Mouse (Mus musculus) bone marrow macrophage, adult 2 months (primary cell): ENCODE results near the gene Ccdc65. TPM values are rescaled to one million over a fixed set of nuclear protein-coding genes. Genes with fewer than 3 reads are reported as not detected.
A peak's percentile ranks its signal among the peaks of the same experiment; 100 is the strongest.

ENCODE experiments used
- H3K27ac ChIP-seq: 2 replicates; pipeline ENCODE4 v1.5.1; 2012; ENCODE audit warnings: low read depth, low read length; ENCODE audit not compliant: insufficient read depth
- H3K4me1 ChIP-seq: 2 replicates; pipeline ENCODE4 v1.6.1; 2012; ENCODE audit warnings: low read length; ENCODE audit not compliant: control insufficient read depth, insufficient read depth
- H3K4me3 ChIP-seq: 2 replicates; pipeline ENCODE4 v1.5.1; 2012; ENCODE audit warnings: mild to moderate bottlenecking, low read length, moderate library complexity; ENCODE audit not compliant: insufficient read depth
- CTCF ChIP-seq: IDR thresholded peaks from 2 replicates; pipeline ENCODE4 v1.5.1; 2012; ENCODE audit warnings: low read depth, mild to moderate bottlenecking, low read length, moderate library complexity
- POLR2A ChIP-seq: IDR thresholded peaks from 2 replicates; pipeline ENCODE4 v1.6.1; 2012; ENCODE audit warnings: mild to moderate bottlenecking, low read depth, low read length, borderline replicate concordance
- polyA plus RNA-seq: library from polyadenylated mRNA; stranded (reverse); fragments of >200 nt; gene quantifications from 2 replicates; pipeline ENCODE4 v1.2.4, GENCODE M21; 2012; ENCODE audit not compliant: missing spikeins, insufficient read depth, insufficient read length

Gene Ccdc65
- polyA plus RNA-seq, 1 experiment, result not detected

DNA sequence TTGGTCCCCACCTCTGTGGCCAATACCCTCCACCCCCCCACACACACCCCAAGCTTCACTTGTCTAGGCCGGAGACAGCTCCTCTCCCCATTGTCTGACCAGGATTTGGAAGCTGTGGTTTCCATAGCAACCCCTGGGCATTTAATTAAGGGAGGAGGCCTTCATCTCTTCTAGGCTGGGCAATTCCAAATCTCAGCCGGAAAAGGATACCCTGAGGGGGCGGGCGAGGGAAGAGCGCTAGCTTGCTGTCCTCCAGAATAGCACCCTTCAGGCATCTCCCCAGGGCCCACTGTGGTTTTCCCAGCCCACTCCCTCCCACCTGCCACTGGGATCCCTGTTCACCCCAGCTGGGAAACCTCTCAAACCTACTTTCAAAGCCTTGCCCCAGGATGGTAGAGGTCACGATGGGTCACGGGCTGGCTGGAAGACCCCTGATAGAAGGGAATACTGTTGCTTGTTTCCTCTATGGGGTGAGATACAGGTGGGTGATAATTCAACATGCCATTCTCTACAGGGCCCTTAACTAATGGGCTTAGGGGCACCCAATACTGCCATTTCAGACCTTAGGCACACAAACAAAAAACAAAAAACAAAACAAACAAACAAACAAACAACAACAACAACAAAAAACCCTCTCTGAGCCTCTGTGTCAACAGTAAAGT lies 16.4 kb upstream of the Ccdc65 start:
- TF ChIP-seq POLR2A, result no peak
- TF ChIP-seq CTCF, result no peak
- H3K27ac ChIP-seq, result no peak overlapping the region
- no peak overlapping the region for H3K4me3 ChIP-seq
- H3K4me1 ChIP-seq, result peaks cover 2% of the 10 kb centered on the region; the same call in 1 of the 2 replicates

DNA sequence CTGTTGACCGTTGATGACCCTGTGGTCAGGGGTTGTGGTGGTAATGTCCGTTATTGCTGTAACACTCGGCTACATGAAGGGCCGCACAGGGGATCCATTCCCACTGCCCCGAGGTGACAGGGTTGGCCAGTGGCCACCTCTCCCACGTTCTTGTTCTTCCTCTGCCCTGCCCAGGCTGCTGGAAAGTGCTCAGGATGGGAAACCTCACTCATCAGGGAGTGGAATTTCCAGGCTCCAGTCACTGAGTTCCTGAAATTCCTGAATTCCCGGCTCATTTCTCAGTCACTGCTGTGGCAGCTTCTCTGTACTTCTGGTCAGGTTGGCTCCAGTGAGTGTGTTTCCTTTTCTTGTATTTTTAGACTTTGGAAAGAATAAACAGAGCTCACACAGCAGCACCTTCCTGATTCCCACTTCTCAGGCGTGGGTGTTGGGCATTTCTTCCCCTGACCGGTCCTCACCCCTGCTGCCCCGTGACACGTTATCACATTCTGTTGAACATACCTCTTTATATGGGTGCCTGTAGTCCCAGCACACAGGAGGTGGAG lies 15.8 kb upstream of the Ccdc65 start:
- no peak for TF ChIP-seq POLR2A
- TF ChIP-seq CTCF, result no peak
- Histone ChIP-seq H3K27ac (no peak overlapping the region), H3K4me1 (no peaks in the 10 kb centered on the region), H3K4me3 (no peak overlapping the region)

DNA sequence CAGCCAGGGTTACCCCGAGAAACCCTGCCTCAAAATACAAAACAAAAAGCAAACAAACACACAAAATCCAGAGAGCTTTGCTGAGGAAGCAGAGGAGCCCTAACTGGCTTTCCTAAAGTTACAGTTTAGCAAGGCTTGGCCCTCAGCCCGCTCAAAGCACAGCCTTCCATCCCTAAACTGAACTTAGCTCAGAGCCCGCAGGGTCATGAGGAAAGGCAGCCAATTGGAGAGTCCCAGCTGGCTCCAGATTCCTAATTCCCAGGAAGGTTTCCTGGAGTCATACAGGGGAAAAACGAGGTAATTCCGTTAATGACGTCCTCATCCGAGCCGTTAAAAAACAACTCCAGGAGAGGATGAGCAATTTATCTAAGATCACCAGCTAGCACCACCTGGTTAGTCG lies 12.3 kb upstream of the Ccdc65 start:
- TF ChIP-seq POLR2A (no peak), CTCF (no peak)
- Histone ChIP-seq H3K4me1 (no peaks in the 10 kb centered on the region), H3K4me3 (no peak overlapping the region), H3K27ac (no peak overlapping the region)

DNA sequence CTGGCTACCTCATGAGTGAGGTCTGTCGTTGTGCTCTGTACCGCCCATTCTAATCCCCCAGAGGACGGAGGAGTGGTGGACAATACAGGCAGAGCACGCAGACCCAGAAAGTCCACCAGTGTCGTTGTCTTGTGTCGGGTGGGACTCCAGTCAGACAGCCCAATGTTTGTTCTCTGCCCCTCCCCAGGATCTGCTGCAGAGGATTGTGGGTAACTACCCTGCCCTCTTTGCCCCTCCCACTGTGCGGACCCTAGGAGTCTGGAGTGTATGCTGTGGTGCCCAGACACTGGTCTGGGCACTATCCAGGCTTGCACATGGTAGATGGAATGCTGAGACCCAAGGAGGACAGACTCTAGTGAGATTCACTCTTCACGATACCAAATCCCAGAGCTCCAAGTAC lies 11.8 kb upstream of the Ccdc65 start:
- H3K27ac ChIP-seq, result no peak overlapping the region
- TF ChIP-seq POLR2A (no peak), CTCF (no peak)
- no peak overlapping the region for H3K4me3 ChIP-seq
- no peaks in the 10 kb centered on the region for H3K4me1 ChIP-seq

DNA sequence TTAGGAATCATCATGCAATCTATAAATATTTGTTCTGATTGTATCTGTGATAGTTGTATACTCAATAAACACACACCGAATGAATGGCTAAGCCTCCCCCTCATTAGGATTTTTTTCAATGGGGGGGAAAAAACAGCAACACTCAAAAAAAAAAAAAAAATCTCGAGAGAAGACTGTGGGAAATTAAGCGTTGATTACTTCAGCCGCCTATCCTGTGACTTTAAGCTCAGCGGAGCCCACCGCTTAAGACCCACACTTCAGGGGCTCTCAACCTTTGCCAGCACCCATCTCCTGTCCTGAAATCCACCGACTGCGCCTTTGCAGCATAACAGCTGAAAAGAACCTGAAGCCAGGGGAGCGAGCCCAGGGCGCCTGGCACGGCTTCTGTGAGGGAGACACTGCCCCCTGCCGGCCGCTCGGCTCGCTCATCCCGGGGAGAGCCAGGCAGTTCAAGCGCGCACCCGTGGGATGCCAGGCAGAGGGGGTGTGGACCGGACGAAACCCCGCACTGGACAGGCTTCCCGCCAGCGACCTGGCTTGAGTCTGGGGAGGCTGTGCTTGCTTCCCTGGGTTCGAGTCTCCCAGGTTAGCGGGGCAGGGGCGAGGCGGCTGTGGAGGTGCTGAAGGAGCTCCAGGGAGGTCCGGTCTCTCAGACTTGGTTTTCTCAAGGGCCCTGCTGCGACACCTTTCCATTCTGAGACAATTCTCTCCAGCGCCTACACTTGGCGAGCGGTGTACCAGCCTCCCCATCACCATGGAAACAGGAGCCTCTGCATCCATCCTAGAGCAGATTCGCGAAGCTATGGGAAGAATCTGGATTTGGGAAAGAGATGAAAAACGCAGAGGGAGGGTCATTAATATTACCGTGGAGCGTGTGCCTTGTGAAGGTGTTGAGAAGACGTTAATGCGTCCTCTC lies 8.6 kb upstream of the Ccdc65 start:
- H3K27ac ChIP-seq, result no peak overlapping the region
- peak overlapping the region; percentile 16; the same call in 1 of the 2 replicates for H3K4me3 ChIP-seq
- TF ChIP-seq POLR2A (no peak), CTCF (peak; percentile 49; the same call in 1 of the 2 replicates)

DNA sequence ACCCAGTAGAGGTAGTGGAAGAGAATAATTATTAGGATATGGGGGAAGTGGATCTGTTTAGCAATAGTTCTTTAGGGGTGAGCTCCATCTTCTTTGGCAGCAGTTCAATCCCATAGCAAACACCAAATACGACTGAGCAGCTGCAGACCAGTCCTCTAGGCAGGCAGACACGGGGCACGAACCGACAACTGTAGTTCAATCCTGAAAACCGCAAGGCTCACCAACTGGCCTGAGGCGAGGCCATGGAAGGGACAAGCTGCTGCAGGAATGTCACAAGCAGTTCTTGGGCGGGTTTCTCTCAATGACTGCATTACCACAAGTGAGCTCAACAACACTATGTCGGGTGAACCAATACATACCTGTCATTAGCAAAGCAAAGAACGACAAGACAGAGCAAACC lies 3.7 kb upstream of the Ccdc65 start:
- TF ChIP-seq POLR2A, result no peak

More for the DNA sequence above, 8.6 kb upstream of the Ccdc65 start:
- H3K4me1 ChIP-seq, result no peaks in the 10 kb centered on the region

DNA sequence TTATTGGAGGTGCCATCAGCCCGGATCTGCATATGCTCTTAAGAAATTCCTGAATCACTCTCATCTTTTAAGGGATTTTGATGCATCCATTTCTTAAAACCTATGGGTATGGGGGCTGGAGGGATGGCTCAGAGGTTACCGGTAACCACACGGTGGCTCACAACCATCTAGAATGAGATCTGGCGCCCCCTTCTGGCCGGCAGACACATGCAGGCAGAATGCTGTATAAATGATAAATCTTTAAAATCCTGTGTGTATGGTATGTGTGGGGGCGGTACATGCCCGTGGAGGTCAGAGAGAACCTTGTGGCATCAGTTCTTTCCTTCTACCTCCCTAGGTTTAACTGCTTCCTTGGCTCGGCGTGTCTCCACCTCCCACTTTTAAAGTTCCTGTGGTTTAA lies 2.4 kb downstream of the Ccdc65 start:
- H3K27ac ChIP-seq, result no peak overlapping the region
- no peak for TF ChIP-seq POLR2A
- peak; percentile 98 for TF ChIP-seq CTCF
- peaks cover 20% of the 10 kb centered on the region for H3K4me1 ChIP-seq
- no peak overlapping the region for H3K4me3 ChIP-seq

More for the DNA sequence above, 3.7 kb upstream of the Ccdc65 start:
- Histone ChIP-seq H3K27ac (no peak overlapping the region), H3K4me3 (no peak overlapping the region), H3K4me1 (peaks cover 4% of the 10 kb centered on the region)

DNA sequence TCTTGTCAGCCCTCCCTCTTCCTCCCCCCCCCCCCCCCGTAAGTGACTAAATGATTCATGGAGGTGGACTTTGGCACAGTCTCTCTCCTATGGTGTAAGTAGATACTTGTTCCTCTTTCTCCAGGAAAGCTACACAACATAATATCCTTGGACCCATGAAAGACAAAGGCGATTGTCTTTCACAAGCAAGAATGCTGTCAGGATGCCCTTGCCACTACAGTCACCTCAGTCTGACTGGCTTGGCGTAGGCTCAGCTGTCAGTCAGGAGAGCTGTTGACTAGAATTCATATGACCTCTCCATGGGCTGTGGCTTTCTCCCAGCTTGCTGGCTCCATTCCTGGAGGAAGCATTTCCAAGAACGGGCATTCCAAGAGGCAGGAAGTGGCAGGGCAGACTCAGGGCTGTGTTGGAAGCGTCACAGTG lies 6.2 kb downstream of the Ccdc65 start:
- Histone ChIP-seq H3K27ac (no peak overlapping the region), H3K4me1 (peaks cover 16% of the 10 kb centered on the region), H3K4me3 (no peak overlapping the region)
- TF ChIP-seq CTCF (no peak), POLR2A (no peak)

DNA sequence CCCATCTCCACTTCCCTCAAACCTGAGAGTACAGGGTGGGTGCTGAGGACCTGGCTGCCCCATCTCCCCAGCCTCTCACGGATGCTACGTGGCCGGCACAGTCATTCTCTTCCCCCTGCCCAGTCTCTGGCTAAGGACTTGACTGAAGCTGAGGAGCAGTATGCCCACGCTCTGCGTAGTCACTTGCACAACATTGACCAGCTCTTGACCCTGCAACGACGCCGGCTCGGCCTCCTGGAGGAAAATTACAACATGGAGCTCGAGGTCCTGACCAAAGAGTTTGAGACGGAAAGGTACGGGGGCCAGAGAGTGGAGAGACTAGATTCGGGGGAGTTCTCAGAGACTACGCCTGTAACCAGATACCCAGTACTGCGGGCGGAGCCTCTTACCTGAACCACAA lies 9.3 kb downstream of the Ccdc65 start:
- Histone ChIP-seq H3K4me3 (no peak overlapping the region), H3K4me1 (peaks cover 16% of the 10 kb centered on the region), H3K27ac (no peak overlapping the region)
- TF ChIP-seq POLR2A, result no peak
- no peak for TF ChIP-seq CTCF

DNA sequence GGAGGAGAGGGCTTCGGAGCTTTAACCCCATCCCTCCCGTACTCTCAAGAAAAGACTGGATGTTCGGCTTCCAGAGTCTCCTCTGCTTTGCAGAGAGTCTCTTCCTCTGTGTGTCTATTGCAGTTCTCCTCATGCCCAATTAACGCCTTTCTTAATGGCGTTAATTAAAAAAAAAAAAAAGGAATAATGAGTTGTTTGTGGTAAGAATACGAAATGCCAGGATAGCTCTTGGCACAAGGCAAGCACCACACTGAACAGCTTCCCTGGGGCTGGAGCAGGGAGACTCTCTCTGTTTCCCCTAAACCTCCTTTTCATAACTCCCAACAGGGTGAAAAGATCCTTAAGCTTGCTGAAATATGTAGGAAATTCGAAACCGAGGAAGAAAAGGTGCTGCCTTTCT lies 14.2 kb downstream of the Ccdc65 start:
- no peak overlapping the region for H3K4me3 ChIP-seq
- peaks cover 5% of the 10 kb centered on the region for H3K4me1 ChIP-seq
- no peak overlapping the region for H3K27ac ChIP-seq
- TF ChIP-seq POLR2A (no peak), CTCF (no peak)
